ENCODE assay signal across 19 mouse cellular contexts in genomic region chr16:42294056-42294455, GRCm38 (mm10). TPM values are rescaled to one million over a fixed set of nuclear protein-coding genes. Genes with fewer than 3 reads are reported as not detected.
DNase-seq lines count a peak whose midpoint lies in the region; ATAC-seq and TF ChIP-seq lines count a peak whose summit lies in the region.
"Had no signal": no experiment of that assay in that cellular context is flagged by ENCODE, and none has a peak within 500 bp of the region (broad histone marks: within the 10 kb centered on the region; RNA-seq: fewer than 3 reads in every experiment).

No protein-coding gene starts in this region.

- no peak for TF ChIP-seq CTCF in hindbrain, postnatal 0 days (IDR thresholded peaks at IDR 0.05; ENCODE audit: low read depth)

- peak overlapping the region; percentile 52; the same call in 1 of the 2 replicates for H3K27ac ChIP-seq in hindbrain, postnatal 0 days
- H3K27ac ChIP-seq in hindbrain, embryonic 13.5 days, result no peak overlapping the region
- H3K27ac ChIP-seq in forebrain, embryonic 14.5 days (ENCODE audit: low read depth, low read length), result no peak overlapping the region
- H3K27ac ChIP-seq: embryonic facial prominence, embryonic 10.5 days; hindbrain, embryonic 10.5 days had no signal

- H3K4me2 ChIP-seq in hindbrain, postnatal 0 days (ENCODE audit: low read depth, low read length), result no peak overlapping the region
- H3K4me2 ChIP-seq in hindbrain, embryonic 13.5 days, result no peak overlapping the region
- H3K4me2 ChIP-seq in forebrain, embryonic 14.5 days (ENCODE audit: low read length), result no peak overlapping the region
- H3K4me2 ChIP-seq: forebrain, embryonic 15.5 days; heart, embryonic 11.5 days had no signal

- H3K9me3 ChIP-seq in hindbrain, postnatal 0 days (ENCODE audit: low read length), result no peaks in the 10 kb centered on the region
- no peaks in the 10 kb centered on the region for H3K9me3 ChIP-seq in hindbrain, embryonic 13.5 days
- no peaks in the 10 kb centered on the region for H3K9me3 ChIP-seq in forebrain, embryonic 14.5 days (replicated peaks; ENCODE audit: control insufficient read depth, low read length)
- H3K9me3 ChIP-seq: embryonic facial prominence, embryonic 10.5 days; forebrain, embryonic 15.5 days; hindbrain, embryonic 10.5 days had no signal

- 0 out of 2 replicates have a peak, but pooled peaks cover 6% of the 10 kb centered on the region for H3K36me3 ChIP-seq in hindbrain, postnatal 0 days (ENCODE audit: insufficient read depth, low read length)
- peaks cover 7% of the 10 kb centered on the region for H3K36me3 ChIP-seq in hindbrain, embryonic 13.5 days
- no peaks in the 10 kb centered on the region; the same call in 1 of the 2 replicates for H3K36me3 ChIP-seq in forebrain, embryonic 14.5 days (ENCODE audit: control insufficient read depth, insufficient read depth, low read length)
- H3K36me3 ChIP-seq: forebrain, embryonic 15.5 days had no signal

- no peak overlapping the region for H3K4me3 ChIP-seq in hindbrain, postnatal 0 days (ENCODE audit: low read length)
- H3K4me3 ChIP-seq in hindbrain, embryonic 13.5 days, result no peak overlapping the region
- no peak overlapping the region for H3K4me3 ChIP-seq in forebrain, embryonic 14.5 days (ENCODE audit: low read depth, low read length)
- H3K4me3 ChIP-seq: embryonic facial prominence, embryonic 10.5 days; forebrain, embryonic 15.5 days; hindbrain, embryonic 10.5 days had no signal

- WGBS in hindbrain, postnatal 0 days, result 85% methylated on average over 2 of the region's 2 CpGs
- 98% methylated on average over 2 of the region's 2 CpGs for WGBS in hindbrain, embryonic 13.5 days
- WGBS in forebrain, embryonic 14.5 days, result 94% methylated on average over 2 of the region's 2 CpGs

- ATAC-seq in hindbrain, postnatal 0 days, result peak; percentile 70; the same call in 1 of the 2 replicates
- no peak for ATAC-seq in hindbrain, embryonic 13.5 days (ENCODE audit: low FRiP score)
- no peak for ATAC-seq in forebrain, embryonic 14.5 days
- ATAC-seq: activated CD4-positive, CD25-positive, alpha-beta regulatory T cell, adult 4 months; inflammation-experienced regulatory T-cells, adult 6 months; intestine, postnatal 0 days; Patski had no signal

- H3K9ac ChIP-seq in hindbrain, postnatal 0 days (replicated peaks; ENCODE audit: low read length), result no peak overlapping the region
- no peak overlapping the region for H3K9ac ChIP-seq in hindbrain, embryonic 13.5 days
- no peak overlapping the region for H3K9ac ChIP-seq in forebrain, embryonic 14.5 days (ENCODE audit: low read length)
- H3K9ac ChIP-seq: forebrain, embryonic 15.5 days had no signal

- no peaks in the 10 kb centered on the region; the same call in 1 of the 2 replicates for H3K4me1 ChIP-seq in hindbrain, postnatal 0 days (ENCODE audit: insufficient read depth, low read length)
- H3K4me1 ChIP-seq in hindbrain, embryonic 13.5 days (replicated peaks), result peaks cover 8% of the 10 kb centered on the region
- H3K4me1 ChIP-seq in forebrain, embryonic 14.5 days (ENCODE audit: control insufficient read depth, insufficient read depth, low read length), result no peaks in the 10 kb centered on the region
- H3K4me1 ChIP-seq: embryonic facial prominence, embryonic 10.5 days; hindbrain, embryonic 10.5 days had no signal

- H3K27me3 ChIP-seq in hindbrain, postnatal 0 days (ENCODE audit: insufficient read depth, low read length), result no peaks in the 10 kb centered on the region
- no peaks in the 10 kb centered on the region for H3K27me3 ChIP-seq in hindbrain, embryonic 13.5 days
- no peaks in the 10 kb centered on the region for H3K27me3 ChIP-seq in forebrain, embryonic 14.5 days (replicated peaks; ENCODE audit: control insufficient read depth, insufficient read depth, low read length)
- H3K27me3 ChIP-seq: CH12.LX; forebrain, embryonic 15.5 days had no signal

- DNase-seq in cerebellum, adult 8-10 months, result peak; percentile 41
- DNase-seq in cerebellum, postnatal 4 days (ENCODE audit: low spot score in 2 of 2), result no peak
- peak; percentile 30 for DNase-seq in hindbrain, postnatal 0 days (ENCODE audit: low spot score)
- peak; percentile 42 for DNase-seq in retina, embryonic 14.5 days (ENCODE audit: low spot score)
- DNase-seq in forebrain, embryonic 14.5 days (ENCODE audit: low spot score), result no peak
- DNase-seq: adrenal gland, postnatal 14 days; gastrocnemius, postnatal 10 days; heart, adult 18-20 months; kidney, adult 8-10 months had no signal

RNA-seq across cellular contexts. Expression of gene Gap43, which starts 46.4 kb away (rescaled TPM):
- 514 and 592 TPM in 2 replicates for total RNA-seq in hindbrain, postnatal 0 days (2014; rRNA removed)
- 1,749 and 1,766 TPM in 2 replicates for polyA plus RNA-seq in hindbrain, postnatal 0 days (2015; fragmentation: Nextera tagmentation; extraction: Ambion mirVana)
- 994 and 1,047 TPM in 2 replicates for polyA plus RNA-seq in hindbrain, embryonic 13.5 days (2015; fragmentation: Nextera tagmentation; extraction: Ambion mirVana)
- 829 and 974 TPM in 2 replicates for polyA plus RNA-seq in forebrain, embryonic 14.5 days (2014; fragmentation: Nextera tagmentation; extraction: Ambion mirVana)
- total RNA-seq: CH12.LX had no signal
- polyA plus RNA-seq: activated CD4-positive, CD25-positive, alpha-beta regulatory T cell, adult 4 months; inflammation-experienced regulatory T-cells, adult 6 months; Patski had no signal

Comparison
In these comparisons a context has a peak if more than half of its experiments do, and no peak if none do; other contexts are left out.
1. DNase-seq: peak in cerebellum, adult 8-10 months (single experiment), hindbrain, postnatal 0 days (single experiment) and retina, embryonic 14.5 days (single experiment); none in cerebellum, postnatal 4 days (0 of 2) and forebrain, embryonic 14.5 days (single experiment).